Mouse (Mus musculus): Measurements from ENCODE around the gene Os9. TPM values are rescaled to one million over a fixed set of nuclear protein-coding genes. Genes with fewer than 3 reads are reported as not detected.

The Os9 gene
- total and polyA plus RNA-seq, 3 experiments, result 42.4 to 60.4 TPM; not detected in 1

- H3K4me1 ChIP-seq (ENCODE audit: control insufficient read depth in 1 of 2, insufficient read depth in 2 of 2, low read length in 2 of 2), result peaks cover 2 to 5% of the 10 kb centered on the region in 2 experiments
- no peaks in the 10 kb centered on the region for H3K27me3 ChIP-seq (ENCODE audit: control insufficient read depth in 1 of 2, insufficient read depth in 2 of 2, low read length in 2 of 2)
- H3K79me2 ChIP-seq (ENCODE audit: control insufficient read depth, insufficient read depth, low read length, poor library complexity), result no peaks in the 10 kb centered on the region
- H3K36me3 ChIP-seq (ENCODE audit: control insufficient read depth in 1 of 2, insufficient read depth in 2 of 2, low read length in 2 of 2), result peaks cover 0 to 5% of the 10 kb centered on the region in 2 experiments; a peak in 2 of 4 replicates
- H3K9me3 ChIP-seq (replicated peaks; ENCODE audit: insufficient read depth, low read length), result no peaks in the 10 kb centered on the region
- no peak for DNase-seq (ENCODE audit: low read depth, low spot score)
- TF ChIP-seq MAX (IDR thresholded peaks at IDR 0.05; ENCODE audit: low read length) (no peak), POLR2AphosphoS5 (IDR thresholded peaks at IDR 0.05; ENCODE audit: borderline replicate concordance, low read depth, low read length) (no peak), USF1 (IDR thresholded peaks at IDR 0.05; ENCODE audit: low read depth, low read length) (no peak), SMC3 (IDR thresholded peaks at IDR 0.05; ENCODE audit: low read depth, low read length) (no peak), ETS1 (IDR thresholded peaks at IDR 0.05; ENCODE audit: low read depth, low read length) (no peak), CHD1 (IDR thresholded peaks at IDR 0.05; ENCODE audit: low read depth, low read length) (no peak), ZC3H11A (IDR thresholded peaks at IDR 0.05; ENCODE audit: low read depth, low read length) (no peak), JUND (IDR thresholded peaks at IDR 0.05; ENCODE audit: low read depth, low read length) (no peak), KAT2A (conservative IDR thresholded peaks at IDR 0.05; ENCODE audit: low read depth, low read length) (no peak), MAZ (IDR thresholded peaks at IDR 0.05; ENCODE audit: low read depth, low read length) (no peak), TBP (IDR thresholded peaks at IDR 0.05; ENCODE audit: low read depth, low read length) (no peak), RAD21 (IDR thresholded peaks at IDR 0.05; ENCODE audit: low read depth, low read length) (no peak), MYC (IDR thresholded peaks at IDR 0.05; ENCODE audit: low read depth, low read length) (no peak)
- no peak overlapping the region for H3K27ac ChIP-seq (ENCODE audit: control insufficient read depth, low read depth, low read length)
- H3K4me3 ChIP-seq (ENCODE audit: control insufficient read depth in 1 of 2, insufficient read depth in 1 of 2, low read depth in 2 of 2, low read length in 2 of 2), result no peak overlapping the region
- no peak overlapping the region for H3K9ac ChIP-seq (ENCODE audit: control insufficient read depth, low read depth, low read length, poor library complexity, severe bottlenecking)
These were observed 72.1 kb downstream of the Os9 start for GRCm38 (mm10) chr10:127048608-127049394.

- no peak within 1 kb of the TSS for H3K4me3 ChIP-seq (ENCODE audit: control insufficient read depth in 1 of 2, insufficient read depth in 1 of 2, low read depth in 2 of 2, low read length in 2 of 2)
- H3K27me3 ChIP-seq (ENCODE audit: control insufficient read depth in 1 of 2, insufficient read depth in 2 of 2, low read length in 2 of 2), result no peaks in the 10 kb centered on the region
- peaks cover 2 to 5% of the 10 kb centered on the region in 2 experiments for H3K4me1 ChIP-seq (ENCODE audit: control insufficient read depth in 1 of 2, insufficient read depth in 2 of 2, low read length in 2 of 2)
These were observed 73.0 kb downstream of the Os9 start, which contains the start of gene Cyp27b1 for GRCm38 (mm10) chr10:127047954-127048353. TSS of gene Cyp27b1 (plus strand) at chr10:127048250.

More at GRCm38 (mm10) chr10:127047954-127048353, 73.0 kb downstream of the Os9 start, which contains the start of gene Cyp27b1:
- Histone ChIP-seq H3K9ac (ENCODE audit: control insufficient read depth, low read depth, low read length, poor library complexity, severe bottlenecking) (no peak within 1 kb of the TSS), H3K36me3 (ENCODE audit: control insufficient read depth in 1 of 2, insufficient read depth in 2 of 2, low read length in 2 of 2) (peaks cover 0 to 5% of the 10 kb centered on the region in 2 experiments; a peak in 2 of 4 replicates), H3K79me2 (ENCODE audit: control insufficient read depth, insufficient read depth, low read length, poor library complexity) (no peaks in the 10 kb centered on the region), H3K27ac (ENCODE audit: control insufficient read depth, low read depth, low read length) (no peak within 1 kb of the TSS), H3K9me3 (replicated peaks; ENCODE audit: insufficient read depth, low read length) (no peaks in the 10 kb centered on the region)
- TF ChIP-seq CHD1 (IDR thresholded peaks at IDR 0.05; ENCODE audit: low read depth, low read length) (no peak), POLR2AphosphoS2 (IDR thresholded peaks at IDR 0.05; ENCODE audit: low read length) (0 out of 2 replicates have a peak, but pooled peaks have one; percentile 32)
- no peak for DNase-seq (ENCODE audit: low read depth, low spot score)

Other genes starting within 250 kb of the Os9 start
- gene Atp23, start 219.8 kb downstream of the Os9 start, total RNA-seq (2012; rRNA removed), result 23.0 and 23.9 TPM in 2 replicates
- 10 to 100 TPM in 1 of 2 experiments, not detected in 1; 26.1 TPM for gene Atp23, start 219.8 kb downstream of the Os9 start, polyA plus RNA-seq (2012; ENCODE audit: insufficient read depth in 1 of 2, insufficient read length in 2 of 2, low read depth in 1 of 2, low replicate concordance in 2 of 2, missing spikeins in 1 of 2)
- gene Ctdsp2, start 142.4 kb downstream of the Os9 start, total RNA-seq (2012; rRNA removed), result 16.7 and 19.3 TPM in 2 replicates
- gene Ctdsp2, start 142.4 kb downstream of the Os9 start, polyA plus RNA-seq (2012; ENCODE audit: insufficient read depth in 1 of 2, insufficient read length in 2 of 2, low read depth in 1 of 2, low replicate concordance in 2 of 2, missing spikeins in 1 of 2), result 10 to 100 TPM in 1 of 2 experiments, not detected in 1; 69.3 TPM
- gene Avil, start 120.4 kb downstream of the Os9 start, total RNA-seq (2012; rRNA removed), result 10.1 and 21.6 TPM in 2 replicates
- gene Avil, start 120.4 kb downstream of the Os9 start, polyA plus RNA-seq (2012; ENCODE audit: insufficient read depth in 1 of 2, insufficient read length in 2 of 2, low read depth in 1 of 2, low replicate concordance in 2 of 2, missing spikeins in 1 of 2), result 10 to 100 TPM; 16.0 to 49.7 TPM
- 88.9 and 90.0 TPM in 2 replicates for gene Tsfm, start 90.3 kb downstream of the Os9 start, total RNA-seq (2012; rRNA removed)
- gene Tsfm, start 90.3 kb downstream of the Os9 start, polyA plus RNA-seq (2012; ENCODE audit: insufficient read depth in 1 of 2, insufficient read length in 2 of 2, low read depth in 1 of 2, low replicate concordance in 2 of 2, missing spikeins in 1 of 2), result 10 to 100 TPM in 1 of 2 experiments, not detected in 1; 84.7 TPM
- gene Mettl1, start 79.7 kb downstream of the Os9 start, total RNA-seq (2012; rRNA removed), result 32.6 and 35.3 TPM in 2 replicates
- gene Mettl1, start 79.7 kb downstream of the Os9 start, polyA plus RNA-seq (2012; ENCODE audit: insufficient read depth in 1 of 2, insufficient read length in 2 of 2, low read depth in 1 of 2, low replicate concordance in 2 of 2, missing spikeins in 1 of 2), result 10 to 100 TPM in 1 of 2 experiments, not detected in 1; 67.3 TPM
- gene Eef1akmt3, start 79.6 kb downstream of the Os9 start, total RNA-seq (2012; rRNA removed), result 0.27 and 0.42 TPM in 2 replicates
- gene Eef1akmt3, start 79.6 kb downstream of the Os9 start, polyA plus RNA-seq (2012; ENCODE audit: insufficient read depth in 1 of 2, insufficient read length in 2 of 2, low read depth in 1 of 2, low replicate concordance in 2 of 2, missing spikeins in 1 of 2), result 1 to 10 TPM in 1 of 2 experiments, not detected in 1; 2.3 TPM
- gene Cyp27b1, start 72.9 kb downstream of the Os9 start, total RNA-seq (2012; rRNA removed), result 0.23 TPM in 2 replicates
- gene Cyp27b1, start 72.9 kb downstream of the Os9 start, polyA plus RNA-seq (2012; ENCODE audit: insufficient read depth in 1 of 2, insufficient read length in 2 of 2, low read depth in 1 of 2, low replicate concordance in 2 of 2, missing spikeins in 1 of 2), result under 1 TPM in 1 of 2 experiments, not detected in 1; 0.93 TPM
- gene March9, start 60.9 kb downstream of the Os9 start, total RNA-seq (2012; rRNA removed), result 2.1 and 2.3 TPM in 2 replicates
- gene March9, start 60.9 kb downstream of the Os9 start, polyA plus RNA-seq (2012; ENCODE audit: insufficient read depth in 1 of 2, insufficient read length in 2 of 2, low read depth in 1 of 2, low replicate concordance in 2 of 2, missing spikeins in 1 of 2), result 1 to 10 TPM in 1 of 2 experiments, not detected in 1; 5.2 TPM
- gene Cdk4, start 57.6 kb downstream of the Os9 start, total RNA-seq (2012; rRNA removed), result 362 and 443 TPM in 2 replicates
- gene Cdk4, start 57.6 kb downstream of the Os9 start, polyA plus RNA-seq (2012; ENCODE audit: insufficient read depth in 1 of 2, insufficient read length in 2 of 2, low read depth in 1 of 2, low replicate concordance in 2 of 2, missing spikeins in 1 of 2), result 1,000 to 10,000 TPM in 1 of 2 experiments, 100 to 1,000 TPM in 1; 843 to 1,325 TPM
- gene Tspan31, start 50.9 kb downstream of the Os9 start, total RNA-seq (2012; rRNA removed), result 49.7 and 57.2 TPM in 2 replicates
- 10 to 100 TPM in 1 of 2 experiments, not detected in 1; 63.1 TPM for gene Tspan31, start 50.9 kb downstream of the Os9 start, polyA plus RNA-seq (2012; ENCODE audit: insufficient read depth in 1 of 2, insufficient read length in 2 of 2, low read depth in 1 of 2, low replicate concordance in 2 of 2, missing spikeins in 1 of 2)
- 0.03 and 0.04 TPM in 2 replicates for gene Agap2, start 45.8 kb downstream of the Os9 start, total RNA-seq (2012; rRNA removed)
- under 1 TPM in 1 of 2 experiments, not detected in 1; 0.46 TPM for gene Agap2, start 45.8 kb downstream of the Os9 start, polyA plus RNA-seq (2012; ENCODE audit: insufficient read depth in 1 of 2, insufficient read length in 2 of 2, low read depth in 1 of 2, low replicate concordance in 2 of 2, missing spikeins in 1 of 2)
- 23.7 and 24.6 TPM in 2 replicates for gene B4galnt1, start 44.1 kb upstream of the Os9 start, total RNA-seq (2012; rRNA removed)
- 10 to 100 TPM; 65.8 to 66.0 TPM for gene B4galnt1, start 44.1 kb upstream of the Os9 start, polyA plus RNA-seq (2012; ENCODE audit: insufficient read depth in 1 of 2, insufficient read length in 2 of 2, low read depth in 1 of 2, low replicate concordance in 2 of 2, missing spikeins in 1 of 2)
- 0.75 and 1.1 TPM in 2 replicates for gene Slc26a10, start 59.5 kb upstream of the Os9 start, total RNA-seq (2012; rRNA removed)
- gene Slc26a10, start 59.5 kb upstream of the Os9 start, polyA plus RNA-seq (2012; ENCODE audit: insufficient read depth in 1 of 2, insufficient read length in 2 of 2, low read depth in 1 of 2, low replicate concordance in 2 of 2, missing spikeins in 1 of 2), result 1 to 10 TPM in 1 of 2 experiments, not detected in 1; 1.3 TPM
- 16.9 and 18.3 TPM in 2 replicates for gene Arhgef25, start 69.0 kb upstream of the Os9 start, total RNA-seq (2012; rRNA removed)
- gene Arhgef25, start 69.0 kb upstream of the Os9 start, polyA plus RNA-seq (2012; ENCODE audit: insufficient read depth in 1 of 2, insufficient read length in 2 of 2, low read depth in 1 of 2, low replicate concordance in 2 of 2, missing spikeins in 1 of 2), result 10 to 100 TPM in 1 of 2 experiments, not detected in 1; 44.6 TPM
- gene Dtx3, start 74.6 kb upstream of the Os9 start, total RNA-seq (2012; rRNA removed), result 24.1 and 30.5 TPM in 2 replicates
- gene Dtx3, start 74.6 kb upstream of the Os9 start, polyA plus RNA-seq (2012; ENCODE audit: insufficient read depth in 1 of 2, insufficient read length in 2 of 2, low read depth in 1 of 2, low replicate concordance in 2 of 2, missing spikeins in 1 of 2), result 100 to 1,000 TPM in 1 of 2 experiments, not detected in 1; 107 TPM
- 31.1 and 31.9 TPM in 2 replicates for gene Pip4k2c, start 90.5 kb upstream of the Os9 start, total RNA-seq (2012; rRNA removed)
- gene Pip4k2c, start 90.5 kb upstream of the Os9 start, polyA plus RNA-seq (2012; ENCODE audit: insufficient read depth in 1 of 2, insufficient read length in 2 of 2, low read depth in 1 of 2, low replicate concordance in 2 of 2, missing spikeins in 1 of 2), result 10 to 100 TPM in 1 of 2 experiments, not detected in 1; 58.2 TPM
- gene Kif5a, start 142.2 kb upstream of the Os9 start, total RNA-seq (2012; rRNA removed), result 0.42 and 0.52 TPM in 2 replicates
- gene Kif5a, start 142.2 kb upstream of the Os9 start, polyA plus RNA-seq (2012; ENCODE audit: insufficient read depth in 1 of 2, insufficient read length in 2 of 2, low read depth in 1 of 2, low replicate concordance in 2 of 2, missing spikeins in 1 of 2), result 1 to 10 TPM in 1 of 2 experiments, not detected in 1; 1.3 TPM
- 223 and 240 TPM in 2 replicates for gene Dctn2, start 145.2 kb upstream of the Os9 start, total RNA-seq (2012; rRNA removed)
- gene Dctn2, start 145.2 kb upstream of the Os9 start, polyA plus RNA-seq (2012; ENCODE audit: insufficient read depth in 1 of 2, insufficient read length in 2 of 2, low read depth in 1 of 2, low replicate concordance in 2 of 2, missing spikeins in 1 of 2), result 100 to 1,000 TPM in 1 of 2 experiments, not detected in 1; 297 TPM
- 4.2 and 5.0 TPM in 2 replicates for gene Mbd6, start 167.9 kb upstream of the Os9 start, total RNA-seq (2012; rRNA removed)
- gene Mbd6, start 167.9 kb upstream of the Os9 start, polyA plus RNA-seq (2012; ENCODE audit: insufficient read depth in 1 of 2, insufficient read length in 2 of 2, low read depth in 1 of 2, low replicate concordance in 2 of 2, missing spikeins in 1 of 2), result 10 to 100 TPM in 1 of 2 experiments, not detected in 1; 44.8 TPM
- gene Mars, start 190.7 kb upstream of the Os9 start, total RNA-seq (2012; rRNA removed), result 147 and 162 TPM in 2 replicates
- gene Mars, start 190.7 kb upstream of the Os9 start, polyA plus RNA-seq (2012; ENCODE audit: insufficient read depth in 1 of 2, insufficient read length in 2 of 2, low read depth in 1 of 2, low replicate concordance in 2 of 2, missing spikeins in 1 of 2), result 100 to 1,000 TPM in 1 of 2 experiments, not detected in 1; 195 TPM
- gene Arhgap9, start 200.8 kb upstream of the Os9 start, total RNA-seq (2012; rRNA removed), result 24.4 and 27.7 TPM in 2 replicates
- 10 to 100 TPM in 1 of 2 experiments, not detected in 1; 41.1 TPM for gene Arhgap9, start 200.8 kb upstream of the Os9 start, polyA plus RNA-seq (2012; ENCODE audit: insufficient read depth in 1 of 2, insufficient read length in 2 of 2, low read depth in 1 of 2, low replicate concordance in 2 of 2, missing spikeins in 1 of 2)
- gene Gli1, start 220.8 kb upstream of the Os9 start, total RNA-seq (2012; rRNA removed), result 1.3 and 1.4 TPM in 2 replicates
- gene Gli1, start 220.8 kb upstream of the Os9 start, polyA plus RNA-seq (2012; ENCODE audit: insufficient read depth in 1 of 2, insufficient read length in 2 of 2, low read depth in 1 of 2, low replicate concordance in 2 of 2, missing spikeins in 1 of 2), result 1 to 10 TPM in 1 of 2 experiments, not detected in 1; 8.0 TPM
- gene Inhbe, start 233.3 kb upstream of the Os9 start, total RNA-seq (2012; rRNA removed), result not detected in 2 replicates
- gene Inhbe, start 233.3 kb upstream of the Os9 start, polyA plus RNA-seq (2012; ENCODE audit: insufficient read depth in 1 of 2, insufficient read length in 2 of 2, low read depth in 1 of 2, low replicate concordance in 2 of 2, missing spikeins in 1 of 2), result under 1 TPM in 1 of 2 experiments, not detected in 1; 0.03 TPM
- gene Inhbc, start 249.3 kb upstream of the Os9 start, total RNA-seq (2012; rRNA removed), result not detected in 2 replicates
- not detected for gene Inhbc, start 249.3 kb upstream of the Os9 start, polyA plus RNA-seq (2012; ENCODE audit: insufficient read depth in 1 of 2, insufficient read length in 2 of 2, low read depth in 1 of 2, low replicate concordance in 2 of 2, missing spikeins in 1 of 2)

Data from MEL (cell line).